17 mouse cellular contexts compared by ENCODE assay signal in genomic region chr3:63439738-63440137, GRCm38 (mm10). TPM values are rescaled to one million over a fixed set of nuclear protein-coding genes. Genes with fewer than 3 reads are reported as not detected.
DNase-seq lines count a peak whose midpoint lies in the region; ATAC-seq and TF ChIP-seq lines count a peak whose summit lies in the region.
"Had no signal": no experiment of that assay in that cellular context is flagged by ENCODE, and none has a peak within 500 bp of the region (broad histone marks: within the 10 kb centered on the region; RNA-seq: fewer than 3 reads in every experiment).

No protein-coding gene starts in this region.

- H3ac ChIP-seq in myocyte (ENCODE audit: control insufficient read depth, insufficient read length) = no peak overlapping the region

- WGBS in heart, embryonic 11.5 days (ENCODE audit: insufficient replicate concordance) = 74% methylated on average over 2 of the region's 2 CpGs
- 95% methylated on average over 2 of the region's 2 CpGs for WGBS in midbrain, embryonic 13.5 days

- H3K27ac ChIP-seq in heart, embryonic 11.5 days (ENCODE audit: low read depth, low read length) = no peak overlapping the region
- H3K27ac ChIP-seq in midbrain, embryonic 13.5 days = no peak overlapping the region
- H3K27ac ChIP-seq: embryonic facial prominence, embryonic 13.5 days had no signal

- H3K9me3 ChIP-seq in heart, embryonic 11.5 days (replicated peaks; ENCODE audit: control insufficient read depth, low read length) = no peaks in the 10 kb centered on the region
- no peaks in the 10 kb centered on the region for H3K9me3 ChIP-seq in midbrain, embryonic 13.5 days
- H3K9me3 ChIP-seq: embryonic facial prominence, embryonic 13.5 days had no signal

- H3K36me3 ChIP-seq in heart, embryonic 11.5 days (ENCODE audit: control insufficient read depth, insufficient read depth, low read length) = no peaks in the 10 kb centered on the region
- H3K36me3 ChIP-seq in myocyte (ENCODE audit: control insufficient read depth, insufficient read depth) = no peaks in the 10 kb centered on the region
- H3K36me3 ChIP-seq in midbrain, embryonic 13.5 days = no peaks in the 10 kb centered on the region
- H3K36me3 ChIP-seq: embryonic facial prominence, embryonic 13.5 days had no signal

- TF ChIP-seq POLR2A in myocyte (IDR thresholded peaks at IDR 0.05; ENCODE audit: insufficient read length, low read depth) = no peak

- no peak overlapping the region for H3K4me3 ChIP-seq in heart, embryonic 11.5 days (ENCODE audit: low read depth, low read length)
- no peak overlapping the region for H3K4me3 ChIP-seq in myocyte
- no peak overlapping the region for H3K4me3 ChIP-seq in midbrain, embryonic 13.5 days (replicated peaks)
- H3K4me3 ChIP-seq: embryonic facial prominence, embryonic 13.5 days had no signal

- no peak overlapping the region for H3K4me2 ChIP-seq in heart, embryonic 11.5 days
- H3K4me2 ChIP-seq in myocyte (ENCODE audit: low read depth) = peak overlapping the region; percentile 48
- H3K4me2 ChIP-seq in midbrain, embryonic 13.5 days (replicated peaks) = no peak overlapping the region
- H3K4me2 ChIP-seq: embryonic facial prominence, embryonic 13.5 days; lung, embryonic 14.5 days had no signal

- H3K27me3 ChIP-seq in heart, embryonic 11.5 days (ENCODE audit: control insufficient read depth, insufficient read depth, low read length) = no peaks in the 10 kb centered on the region
- no peaks in the 10 kb centered on the region for H3K27me3 ChIP-seq in myocyte (ENCODE audit: control insufficient read depth, insufficient read depth, insufficient read length)
- H3K27me3 ChIP-seq in midbrain, embryonic 13.5 days = no peaks in the 10 kb centered on the region
- H3K27me3 ChIP-seq: embryonic facial prominence, embryonic 13.5 days had no signal

- H3K4me1 ChIP-seq in heart, embryonic 11.5 days (ENCODE audit: control insufficient read depth, insufficient read depth, low read length) = no peaks in the 10 kb centered on the region
- H3K4me1 ChIP-seq in midbrain, embryonic 13.5 days (replicated peaks) = no peaks in the 10 kb centered on the region

- no peaks in the 10 kb centered on the region for H3K79me2 ChIP-seq in myocyte (ENCODE audit: control insufficient read depth, insufficient read depth)

- peak; percentile 79 to 88 for DNase-seq in heart, adult 18-20 months
- peak; percentile 31 to 58 for DNase-seq in right cerebral cortex, postnatal 10 days (ENCODE audit: low spot score in 2 of 2)
- no peak for DNase-seq in right cerebral cortex, postnatal 14 days
- peak; percentile 6 to 43 for DNase-seq in gastrocnemius, adult 8-10 months (ENCODE audit: low spot score in 2 of 2)
- no peak for DNase-seq in urinary bladder, adult 18-20 months (ENCODE audit: low spot score in 2 of 2)
- DNase-seq: cerebellum, adult 11-12 months had no signal

- no peak for ATAC-seq in heart, embryonic 11.5 days (replicated peaks; ENCODE audit: insufficient number of reproducible peaks, low FRiP score, low TSS enrichment)
- no peak for ATAC-seq in midbrain, embryonic 13.5 days
- ATAC-seq: inflammation-experienced regulatory T-cells, adult 6 months had no signal

- H3K9ac ChIP-seq in heart, embryonic 11.5 days (ENCODE audit: low read depth, low read length) = no peak overlapping the region
- H3K9ac ChIP-seq in midbrain, embryonic 13.5 days (replicated peaks) = no peak overlapping the region
- H3K9ac ChIP-seq: embryonic facial prominence, embryonic 13.5 days; lung, embryonic 14.5 days had no signal

TF ChIP-seq in myocyte, 11 proteins besides CTCF, POLR2A, EP300 and RAD21:
- TF ChIP-seq MYOG (IDR thresholded peaks at IDR 0.05; ENCODE audit: control insufficient read depth in 1 of 3, insufficient read depth in 1 of 3, insufficient read length in 2 of 3, low read depth in 2 of 3) = peak in 2 of 3 experiments; percentile 36 to 62
- peak; percentile 96 for TF ChIP-seq CEBPB (IDR thresholded peaks at IDR 0.05; ENCODE audit: insufficient read depth, poor library complexity, severe bottlenecking)
- TF ChIP-seq E2F4 (IDR thresholded peaks at IDR 0.05; ENCODE audit: insufficient read depth) = no peak
- peak; percentile 71 for TF ChIP-seq TCF12 (IDR thresholded peaks at IDR 0.05; ENCODE audit: insufficient read depth, poor library complexity, severe bottlenecking)
- TF ChIP-seq MYOD1 (IDR thresholded peaks at IDR 0.05; ENCODE audit: control insufficient read depth in 1 of 3, insufficient read length in 2 of 3, low read depth in 2 of 3) = peak; percentile 30 to 50 (median 45)

RNA-seq across cellular contexts. Expression of gene Gm34302, which starts 43.9 kb away (rescaled TPM):
- 100 to 1,000 TPM; 816 to 963 TPM for total RNA-seq in heart, adult 18-20 months (2021)
- polyA plus RNA-seq in heart, embryonic 11.5 days (2014; fragmentation: Nextera tagmentation; extraction: Ambion mirVana) = 1.3 TPM in 1 of 2 replicates, not detected in the other
- total RNA-seq in gastrocnemius, adult 8-10 months (2022) = 100 to 1,000 TPM in 1 of 4 experiments, 10 to 100 TPM in 3; 51.7 to 103 (median 76.4) TPM
- 1.5 TPM for polyA plus RNA-seq in myocyte (2012; fragmentation: generic; extraction: Trizol)
- polyA plus RNA-seq in midbrain, embryonic 13.5 days (2015; fragmentation: Nextera tagmentation; extraction: Ambion mirVana) = not detected in 2 replicates
- total RNA-seq: left cerebral cortex, postnatal 4 days had no signal
- polyA plus RNA-seq: embryonic facial prominence, embryonic 13.5 days; heart, embryonic 16.5 days; inflammation-experienced regulatory T-cells, adult 6 months; large intestine, adult 2 months; lung, embryonic 14.5 days; stomach, embryonic 14.5 days; urinary bladder, adult 2 months had no signal

Comparison
In these comparisons a context has a peak if more than half of its experiments do, and no peak if none do; other contexts are left out.
1. DNase-seq: peak in heart, adult 18-20 months (2 of 2), right cerebral cortex, postnatal 10 days (2 of 2) and gastrocnemius, adult 8-10 months (2 of 2); none in right cerebral cortex, postnatal 14 days (single experiment) and urinary bladder, adult 18-20 months (0 of 2).